Mouse (Mus musculus): ENCODE results near the gene Syt14.

- TF ChIP-seq GABPA (IDR thresholded peaks at IDR 0.05; ENCODE audit: insufficient replicate concordance, low read depth, low read length) (no peak), ZC3H11A (IDR thresholded peaks at IDR 0.05; ENCODE audit: low read depth, low read length) (no peak), RCOR1 (conservative IDR thresholded peaks at IDR 0.05; ENCODE audit: low read depth, low read length) (no peak), MAZ (IDR thresholded peaks at IDR 0.05; ENCODE audit: low read depth, low read length) (no peak), EP300 (IDR thresholded peaks at IDR 0.05; ENCODE audit: low read length) (no peak)
Measured at GRCm38 (mm10) chr1:193083051-193083450, 47.5 kb upstream of the Syt14 start.
